Mouse (Mus musculus) hindbrain, embryonic 15.5 days (tissue): ENCODE data around the gene Kdm6b. TPM values are rescaled to one million over a fixed set of nuclear protein-coding genes. Genes with fewer than 3 reads are reported as not detected.

Source experiments
- ATAC-seq: fragments of 200-750 bp; cut with Nextera tagmentation; 2 replicates; pipeline ENCODE4 v1.8.0; 2017; ENCODE audit warnings: low read depth, moderate number of reproducible peaks, moderate TSS enrichment; ENCODE audit not compliant: low FRiP score
- H3K27ac ChIP-seq: fragments of 300-500 bp; sonication (generic); replicated peaks from 2 replicates; pipeline ENCODE4 v1.5.1; 2015; ENCODE audit warnings: mild to moderate bottlenecking, inconsistent platforms
- H3K27me3 ChIP-seq: fragments of 300-500 bp; sonication (generic); 2 replicates; pipeline ENCODE4 v1.6.1; 2015; ENCODE audit warnings: control low read depth, inconsistent platforms
- H3K36me3 ChIP-seq: fragments of 300-500 bp; sonication (generic); 2 replicates; pipeline ENCODE4 v1.6.1; 2015; ENCODE audit warnings: control low read depth, inconsistent platforms
- H3K4me1 ChIP-seq: fragments of 300-500 bp; sonication (generic); replicated peaks from 2 replicates; pipeline ENCODE4 v1.6.1; 2015; ENCODE audit warnings: control low read depth, inconsistent platforms
- H3K4me2 ChIP-seq: fragments of 300-500 bp; sonication (generic); 2 replicates; pipeline ENCODE4 v1.6.1; 2015; ENCODE audit warnings: moderate library complexity, mild to moderate bottlenecking, inconsistent platforms
- H3K4me3 ChIP-seq: fragments of 300-500 bp; sonication (generic); 2 replicates; pipeline ENCODE4 v1.5.1; 2015; ENCODE audit warnings: mild to moderate bottlenecking, inconsistent platforms
- H3K9ac ChIP-seq: fragments of 300-500 bp; sonication (generic); 2 replicates; pipeline ENCODE4 v1.6.1; 2015; ENCODE audit warnings: inconsistent platforms
- H3K9me3 ChIP-seq: fragments of 300-500 bp; sonication (generic); 2 replicates; pipeline ENCODE4 v1.6.1; 2016; ENCODE audit warnings: control low read depth, inconsistent platforms
- WGBS: fragments of 180-500 bp; shearing (Covaris S2); methylation state at CpG from one replicate; pipeline ENCODE4 v1.1.7; 2015; 5-methylcytosine and 5-hydroxymethylcytosine counted together
- polyA plus RNA-seq: library from polyadenylated mRNA; unstranded; fragments of >200 nt; fragmentation: Nextera tagmentation; extraction: Ambion mirVana; gene quantifications from 2 replicates; pipeline ENCODE4 v1.2.1, GENCODE M21; 2015

Gene Kdm6b
- polyA plus RNA-seq, 1 experiment from 2014 or later: 34.9 TPM

- Histone ChIP-seq H3K9ac (no peak overlapping the region), H3K27me3 (peaks cover 2% of the 10 kb centered on the region; the same call in 1 of the 2 replicates), H3K4me1 (peaks cover 6% of the 10 kb centered on the region), H3K4me3 (no peak overlapping the region), H3K36me3 (no peaks in the 10 kb centered on the region), H3K4me2 (no peak overlapping the region), H3K27ac (no peak overlapping the region), H3K9me3 (no peaks in the 10 kb centered on the region)
- no peak for ATAC-seq
- WGBS: 90% methylated on average over 15 of the region's 15 CpGs
These were observed 17.2 kb upstream of the Kdm6b start for GRCm38 (mm10) chr11:69430631-69431030.

GRCm38 (mm10) chr11:69429313-69429712 lies 15.8 kb upstream of the Kdm6b start:
- H3K4me2 ChIP-seq: no peak overlapping the region
- H3K9ac ChIP-seq: no peak overlapping the region
- no peak overlapping the region for H3K27ac ChIP-seq
- peaks cover 2% of the 10 kb centered on the region; the same call in 1 of the 2 replicates for H3K27me3 ChIP-seq
- H3K4me3 ChIP-seq: no peak overlapping the region
- no peaks in the 10 kb centered on the region for H3K36me3 ChIP-seq
- H3K9me3 ChIP-seq: no peaks in the 10 kb centered on the region
- no peak for ATAC-seq
- peaks cover 6% of the 10 kb centered on the region for H3K4me1 ChIP-seq
- whole genome bisulfite sequencing: 47% methylated on average over 2 of the region's 2 CpGs

- Histone ChIP-seq H3K27ac (no peak overlapping the region), H3K4me1 (peaks cover 6% of the 10 kb centered on the region), H3K27me3 (peaks cover 2% of the 10 kb centered on the region; the same call in 1 of the 2 replicates), H3K9me3 (no peaks in the 10 kb centered on the region), H3K36me3 (no peaks in the 10 kb centered on the region), H3K4me3 (no peak overlapping the region), H3K9ac (no peak overlapping the region), H3K4me2 (no peak overlapping the region)
- ATAC-seq: no peak
- WGBS: 39% methylated on average over 4 of the region's 4 CpGs
These were observed 15.3 kb upstream of the Kdm6b start for GRCm38 (mm10) chr11:69428751-69429150.

DNA sequence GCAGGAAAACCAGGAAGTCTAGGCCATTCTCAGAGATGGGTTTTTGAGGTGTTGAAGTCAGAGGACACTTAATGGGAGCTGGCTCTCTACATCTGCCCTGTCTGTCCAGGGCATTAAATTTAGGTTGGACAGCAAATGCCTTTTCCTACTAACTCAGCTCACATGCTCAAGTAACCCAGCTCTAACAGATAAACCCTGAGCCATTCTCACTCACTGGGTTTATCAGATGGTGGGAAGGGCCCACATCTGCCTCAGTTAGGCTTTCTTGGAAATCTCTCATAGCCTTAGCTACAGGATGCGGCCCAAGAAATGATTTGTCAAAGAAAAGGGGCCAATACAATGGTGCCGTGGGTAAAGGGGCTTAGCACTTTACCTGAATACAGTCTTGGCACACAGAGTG lies 12.8 kb upstream of the Kdm6b start:
- Histone ChIP-seq H3K4me1 (peaks cover 4% of the 10 kb centered on the region; the same call in 1 of the 2 replicates), H3K27ac (no peak overlapping the region), H3K27me3 (peaks cover 21% of the 10 kb centered on the region), H3K4me3 (no peak overlapping the region), H3K9me3 (no peaks in the 10 kb centered on the region), H3K4me2 (no peak overlapping the region), H3K9ac (no peak overlapping the region), H3K36me3 (no peaks in the 10 kb centered on the region)
- 86% methylated on average over 2 of the region's 2 CpGs for WGBS
- ATAC-seq: no peak

GRCm38 (mm10) chr11:69423885-69424284 lies 10.4 kb upstream of the Kdm6b start:
- Histone ChIP-seq H3K9me3 (no peaks in the 10 kb centered on the region), H3K36me3 (no peaks in the 10 kb centered on the region), H3K4me3 (no peak overlapping the region), H3K9ac (no peak overlapping the region), H3K27me3 (peaks cover 30% of the 10 kb centered on the region), H3K4me1 (peaks cover 27% of the 10 kb centered on the region), H3K27ac (no peak overlapping the region), H3K4me2 (no peak overlapping the region)
- ATAC-seq: no peak
- WGBS: 76% methylated on average over 6 of the region's 6 CpGs

GRCm38 (mm10) chr11:69422842-69423241 lies 9.4 kb upstream of the Kdm6b start:
- Histone ChIP-seq H3K9me3 (no peaks in the 10 kb centered on the region), H3K4me2 (no peak overlapping the region), H3K4me1 (peaks cover 30% of the 10 kb centered on the region), H3K27ac (no peak overlapping the region), H3K4me3 (no peak overlapping the region), H3K9ac (no peak overlapping the region), H3K27me3 (peaks cover 30% of the 10 kb centered on the region), H3K36me3 (no peaks in the 10 kb centered on the region)
- ATAC-seq: no peak
- WGBS: 90% methylated on average over 10 of the region's 10 CpGs

DNA sequence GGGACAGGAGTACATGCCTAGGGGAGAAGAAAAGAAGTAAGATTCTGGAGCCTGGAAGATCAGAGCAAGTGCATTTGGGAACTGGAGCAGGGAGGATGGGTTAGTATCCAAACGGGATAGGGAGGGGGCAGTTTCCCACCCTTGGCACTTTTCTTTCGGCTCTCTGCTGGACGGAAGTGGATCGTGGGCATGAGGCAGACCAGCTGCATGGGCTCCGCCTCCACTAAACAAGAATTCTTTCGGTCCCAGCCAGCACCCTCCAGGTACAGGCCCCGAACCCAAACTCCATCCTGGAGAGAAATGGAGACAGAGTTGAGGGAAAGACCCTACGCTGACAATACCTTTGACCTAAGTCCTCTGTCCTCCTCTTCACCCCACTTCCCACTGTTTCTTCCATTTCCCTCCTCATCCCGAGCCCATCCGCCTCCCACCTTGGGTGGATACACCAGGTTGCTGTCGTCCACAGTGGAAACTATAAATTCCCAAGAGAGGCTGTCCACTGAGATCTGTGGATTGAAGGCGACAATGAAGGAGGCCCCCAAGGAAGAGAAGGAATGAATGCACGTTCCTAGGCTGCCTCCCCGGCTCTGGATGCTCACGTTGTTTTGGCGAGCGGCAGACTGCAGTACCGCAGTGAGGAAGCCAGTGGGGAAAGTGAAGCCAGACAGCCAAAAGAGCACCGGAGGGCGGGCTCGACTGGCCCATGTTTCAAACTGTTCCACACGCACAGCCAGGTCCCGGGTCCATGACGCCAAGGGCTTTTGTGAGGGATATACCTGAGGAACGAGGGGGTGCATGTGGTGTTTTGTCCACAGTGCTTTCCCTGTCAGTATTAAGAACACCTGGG lies 7.9 kb upstream of the Kdm6b start:
- Histone ChIP-seq H3K27me3 (peaks cover 30% of the 10 kb centered on the region), H3K9me3 (no peaks in the 10 kb centered on the region), H3K4me2 (peak overlapping the region; percentile 96), H3K9ac (no peak overlapping the region), H3K36me3 (no peaks in the 10 kb centered on the region), H3K4me3 (no peak overlapping the region), H3K27ac (no peak overlapping the region), H3K4me1 (peaks cover 45% of the 10 kb centered on the region)
- ATAC-seq: no peak
- 12% methylated on average over 25 of the region's 25 CpGs for WGBS

DNA sequence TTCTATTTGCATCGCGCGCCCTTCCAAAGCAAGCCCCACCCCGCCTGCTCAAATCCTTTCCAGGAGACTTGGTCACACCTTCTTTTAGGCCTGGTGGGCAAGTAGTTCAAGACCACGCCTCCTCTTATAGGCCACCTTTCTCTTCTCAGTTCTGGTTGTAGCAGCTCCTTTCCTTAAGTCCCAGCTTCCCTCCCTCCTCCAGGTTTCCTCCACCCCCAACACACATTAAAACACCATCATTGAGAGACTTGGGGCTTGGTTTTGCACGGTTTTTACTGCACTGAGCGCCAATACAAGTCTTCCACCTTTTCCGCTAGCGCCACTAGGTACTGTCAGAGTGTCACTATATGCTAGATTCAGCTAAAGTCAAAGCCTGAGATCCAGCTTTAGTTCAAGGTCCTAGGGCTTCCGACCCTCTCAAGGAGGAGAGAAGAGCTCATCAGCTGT lies 7.1 kb upstream of the Kdm6b start:
- H3K4me3 ChIP-seq: peak overlapping the region; percentile 65
- no peaks in the 10 kb centered on the region for H3K36me3 ChIP-seq
- H3K9ac ChIP-seq: peak overlapping the region; percentile 17; the same call in 1 of the 2 replicates
- peak overlapping the region; percentile 96 for H3K4me2 ChIP-seq
- no peak for ATAC-seq
- H3K27me3 ChIP-seq: peaks cover 28% of the 10 kb centered on the region
- 8% methylated on average over 10 of the region's 10 CpGs for WGBS
- no peaks in the 10 kb centered on the region for H3K9me3 ChIP-seq
- H3K27ac ChIP-seq: no peak overlapping the region
- H3K4me1 ChIP-seq: peaks cover 46% of the 10 kb centered on the region

DNA sequence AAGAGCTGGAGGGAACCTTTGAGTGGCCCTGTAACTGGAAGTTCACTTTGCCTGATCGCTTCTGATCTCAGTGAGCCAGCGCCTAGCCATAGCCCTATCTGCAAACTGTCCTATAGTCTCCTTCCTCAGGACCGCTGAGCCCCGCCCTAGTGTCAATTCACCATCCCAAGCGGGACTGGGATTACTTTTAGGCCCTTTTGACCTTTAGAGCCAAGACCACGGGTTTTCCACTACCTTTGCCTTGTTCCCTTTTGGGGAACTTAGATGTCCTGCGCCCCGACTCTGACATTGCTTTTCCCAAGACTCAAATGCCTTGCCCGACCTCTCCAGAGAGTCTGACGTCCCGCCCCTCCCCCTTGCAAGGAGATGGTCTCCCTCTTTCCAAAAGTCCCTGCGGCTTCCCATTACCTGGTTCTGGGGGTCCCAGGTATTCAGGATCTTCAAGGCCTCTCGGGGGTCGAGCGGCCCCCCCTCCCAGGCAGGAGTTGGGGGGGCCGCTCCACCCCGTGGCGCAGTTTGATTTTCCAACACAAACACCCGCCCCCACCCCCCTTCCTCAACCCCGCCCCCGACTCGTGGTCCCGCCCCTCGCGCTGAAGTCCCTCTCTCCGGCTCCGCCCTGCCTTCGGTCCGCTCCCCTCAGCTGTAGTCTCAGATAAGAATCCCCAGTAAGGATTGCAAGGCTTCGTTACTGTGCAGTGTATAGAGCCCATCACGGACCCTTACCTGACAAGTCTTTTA lies 6.5 kb upstream of the Kdm6b start:
- H3K9ac ChIP-seq: peak overlapping the region; percentile 17; the same call in 1 of the 2 replicates
- peaks cover 28% of the 10 kb centered on the region for H3K27me3 ChIP-seq
- ATAC-seq: no peak
- peaks cover 49% of the 10 kb centered on the region for H3K4me1 ChIP-seq
- under 1% methylated on average over 31 of the region's 31 CpGs for WGBS
- peak overlapping the region; percentile 96 for H3K4me2 ChIP-seq
- H3K27ac ChIP-seq: peak overlapping the region; percentile 98
- H3K9me3 ChIP-seq: no peaks in the 10 kb centered on the region
- H3K4me3 ChIP-seq: peak overlapping the region; percentile 65
- no peaks in the 10 kb centered on the region for H3K36me3 ChIP-seq

DNA sequence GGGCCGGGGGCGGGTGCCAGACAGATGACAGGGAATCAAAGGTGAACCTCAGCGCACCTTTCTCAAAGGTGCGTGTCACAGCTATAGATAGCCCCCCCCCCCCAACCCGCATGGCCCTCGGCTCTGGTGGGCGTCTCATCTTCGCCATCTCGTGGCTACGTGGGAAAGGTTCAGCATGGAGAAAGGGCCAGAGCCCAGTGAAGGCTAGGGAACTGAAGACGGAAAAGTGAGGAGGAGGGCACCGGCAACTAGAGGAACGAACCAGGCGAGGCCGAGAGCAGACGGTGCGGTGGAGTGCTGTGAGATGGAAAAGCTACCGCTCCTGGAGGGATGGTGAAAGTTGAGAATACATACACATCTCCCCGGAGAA lies 6.0 kb upstream of the Kdm6b start:
- WGBS: under 1% methylated on average over 19 of the region's 19 CpGs
- Histone ChIP-seq H3K27ac (peak overlapping the region; percentile 98), H3K9ac (peak overlapping the region; percentile 17; the same call in 1 of the 2 replicates), H3K9me3 (no peaks in the 10 kb centered on the region), H3K4me2 (peak overlapping the region; percentile 96), H3K4me1 (peaks cover 55% of the 10 kb centered on the region), H3K27me3 (peaks cover 28% of the 10 kb centered on the region), H3K4me3 (peak overlapping the region; percentile 65), H3K36me3 (no peaks in the 10 kb centered on the region)
- no peak for ATAC-seq

- peak; percentile 94 for ATAC-seq
- Histone ChIP-seq H3K4me1 (peaks cover 61% of the 10 kb centered on the region), H3K4me3 (peak overlapping the region; percentile 65), H3K27ac (peak overlapping the region; percentile 98), H3K9ac (peak overlapping the region; percentile 41), H3K36me3 (no peaks in the 10 kb centered on the region), H3K4me2 (peak overlapping the region; percentile 96), H3K9me3 (no peaks in the 10 kb centered on the region), H3K27me3 (peaks cover 28% of the 10 kb centered on the region)
- under 1% methylated on average over 45 of the region's 45 CpGs for WGBS
These were observed 5.3 kb upstream of the Kdm6b start for GRCm38 (mm10) chr11:69418481-69419442.
